Mouse (Mus musculus) retina, embryonic 14.5 days (tissue): ENCODE measurements around the gene Galntl6.
"Not testable (repeated sequence)": the region's sequence is repeated elsewhere in the genome, so short reads cannot be mapped to it uniquely, and the experiment has no call there.

Experiments used
- DNase-seq: peaks from one replicate; pipeline ENCODE4 v3.0.0-alpha.2; 2015; ENCODE audit warnings: low spot score

The Galntl6 gene

DNA sequence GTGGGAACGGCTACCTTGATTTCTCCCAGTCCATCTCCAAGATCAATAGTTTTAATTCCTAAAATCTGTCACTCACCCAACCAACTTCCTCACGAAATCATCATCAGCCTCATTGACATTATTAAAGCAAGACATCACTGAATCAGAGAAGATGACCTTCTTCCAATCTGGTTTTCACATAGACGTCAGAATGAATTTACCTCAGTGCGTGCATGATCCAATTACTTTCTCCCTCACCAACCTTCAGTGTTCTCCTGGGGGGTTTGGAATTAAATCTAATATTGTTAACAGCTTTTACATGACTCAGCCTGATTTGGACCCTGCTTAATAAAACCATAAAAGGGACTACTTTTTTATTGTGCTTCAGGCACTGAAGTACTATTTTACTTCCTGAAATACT, 307.7 kb downstream of the Galntl6 start:
- DNase-seq = peak; percentile 60

DNA sequence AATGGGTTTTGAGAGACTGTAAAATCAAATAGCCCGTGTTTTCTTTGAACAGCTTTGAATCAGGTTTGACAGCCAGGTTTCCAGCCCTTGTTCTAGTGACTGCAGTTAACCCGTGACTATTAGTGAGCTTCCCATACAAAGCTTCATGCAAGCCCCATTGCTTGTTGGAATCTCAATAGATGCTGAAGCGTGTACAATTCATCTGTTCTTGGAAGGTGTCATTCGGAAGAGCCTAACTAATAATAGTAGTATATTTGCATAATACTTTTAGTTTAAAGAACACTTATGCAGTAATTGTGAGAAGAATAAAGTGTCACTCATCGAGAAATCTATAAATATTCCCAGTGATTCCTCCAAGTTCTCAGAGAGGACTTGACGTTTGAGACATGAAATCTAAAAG, 314.6 kb downstream of the Galntl6 start:
- DNase-seq = no peak

DNA sequence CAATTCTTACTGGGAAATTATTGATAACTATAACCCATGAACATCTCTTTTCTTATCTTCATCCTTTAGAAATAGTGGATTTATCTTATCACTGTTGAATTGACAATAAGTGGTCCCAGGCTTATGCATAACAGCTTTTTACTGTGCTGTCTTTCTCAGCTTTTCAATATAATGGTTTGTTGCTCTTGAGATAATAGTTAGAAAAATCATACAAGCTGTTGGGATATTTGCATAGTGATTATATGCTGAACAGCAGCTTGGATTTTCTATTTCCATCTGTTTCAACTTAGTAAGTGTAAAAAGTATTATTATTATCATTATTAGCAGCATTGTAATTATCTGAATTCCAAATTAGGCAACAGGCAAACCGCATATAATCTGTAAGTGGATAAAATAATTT, 337.1 kb downstream of the Galntl6 start:
- no peak for DNase-seq

DNA sequence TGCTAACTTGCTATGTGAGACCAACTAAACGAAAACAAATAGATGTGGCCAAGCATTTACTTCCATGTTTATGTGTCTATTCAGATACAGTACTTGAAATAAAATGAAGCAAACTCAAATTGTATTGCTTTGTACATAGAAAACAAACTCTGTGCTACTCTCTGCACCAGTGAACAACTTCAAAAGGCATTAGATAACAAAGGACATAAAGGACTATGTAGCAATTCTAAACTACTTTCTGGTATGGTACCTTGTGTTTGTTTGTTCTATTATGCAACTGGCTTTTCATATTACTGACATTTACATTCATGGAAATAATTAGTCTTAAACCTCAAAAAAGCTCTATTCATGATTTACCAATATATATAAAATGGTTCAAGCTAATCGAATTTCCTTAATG, 344.4 kb downstream of the Galntl6 start:
- DNase-seq = peak; percentile 60

DNA sequence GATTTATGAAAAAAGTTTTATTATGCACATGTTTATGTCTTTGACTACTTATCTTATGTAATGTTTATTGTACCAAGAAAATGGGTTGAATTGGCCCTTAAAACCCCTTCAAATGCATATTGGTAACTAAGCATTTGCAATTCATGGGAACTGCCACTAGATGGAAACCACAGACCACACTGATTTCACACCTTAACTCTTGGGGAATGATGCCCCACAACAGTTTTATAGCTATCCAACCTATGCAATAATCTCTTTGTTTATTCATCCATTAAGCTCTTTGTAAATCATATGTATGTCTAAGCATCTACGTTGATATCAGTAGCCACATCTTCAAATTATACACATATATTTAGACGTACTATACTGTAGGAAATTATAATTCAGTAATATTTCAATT, 346.3 kb downstream of the Galntl6 start:
- peak; percentile 83 for DNase-seq

DNA sequence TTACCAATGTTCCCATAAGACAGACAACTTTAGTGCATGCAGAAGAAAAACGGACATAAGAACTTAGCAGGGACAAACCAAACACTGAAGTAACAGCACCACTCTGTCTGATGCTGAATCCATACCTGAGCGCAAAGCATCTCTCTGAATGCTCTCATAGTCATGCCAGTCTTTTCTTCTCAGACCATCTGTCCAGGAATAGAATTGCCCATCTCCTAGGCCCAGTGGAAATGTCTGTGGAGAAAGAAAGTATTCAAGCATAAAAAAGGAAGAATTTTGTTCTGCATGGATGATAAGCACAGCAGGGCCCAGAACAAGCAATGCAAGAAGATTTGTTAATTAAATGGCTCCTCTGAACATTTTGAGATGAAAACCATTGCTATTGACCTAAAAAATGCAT, 376.7 kb downstream of the Galntl6 start:
- peak; percentile 39 for DNase-seq

DNA sequence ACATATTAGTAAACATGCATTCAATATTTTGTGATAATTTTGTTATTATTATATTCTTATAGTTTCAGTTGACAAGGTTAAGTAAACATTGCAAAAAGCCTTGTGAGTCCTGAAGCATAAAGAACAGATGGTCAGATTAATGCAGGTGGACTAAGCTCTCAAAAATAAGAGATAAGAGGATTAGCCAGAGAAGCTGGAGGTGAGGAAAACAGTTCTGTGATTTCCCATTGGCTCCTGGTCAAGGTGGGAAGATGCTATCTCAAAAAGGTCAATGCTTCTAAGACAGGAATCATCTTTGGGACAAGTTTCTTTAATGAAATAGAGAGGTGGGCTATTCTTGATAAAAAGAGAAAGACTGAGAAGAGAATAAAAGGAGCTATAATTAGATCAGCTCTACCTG, 377.8 kb downstream of the Galntl6 start:
- DNase-seq = no peak

DNA sequence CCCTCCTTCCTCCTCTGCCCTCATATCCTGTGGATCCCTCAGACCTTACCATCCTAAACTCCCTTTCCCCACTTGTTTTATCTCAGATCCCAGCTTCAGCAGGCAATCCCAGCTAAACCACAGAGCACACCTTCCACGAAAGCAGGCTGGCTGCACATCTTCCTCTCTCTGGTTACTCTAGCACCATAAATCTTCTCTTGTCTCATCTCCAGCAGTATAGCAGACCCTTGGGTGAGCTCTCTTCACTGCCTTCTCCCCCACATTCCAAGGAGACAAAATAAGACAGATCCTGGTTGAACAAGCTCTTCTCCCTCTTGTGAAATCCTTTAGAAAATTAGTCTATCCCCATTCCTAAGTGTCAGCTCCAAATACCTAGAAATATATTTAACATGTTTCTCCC, 389.0 kb downstream of the Galntl6 start:
- DNase-seq = no peak

DNA sequence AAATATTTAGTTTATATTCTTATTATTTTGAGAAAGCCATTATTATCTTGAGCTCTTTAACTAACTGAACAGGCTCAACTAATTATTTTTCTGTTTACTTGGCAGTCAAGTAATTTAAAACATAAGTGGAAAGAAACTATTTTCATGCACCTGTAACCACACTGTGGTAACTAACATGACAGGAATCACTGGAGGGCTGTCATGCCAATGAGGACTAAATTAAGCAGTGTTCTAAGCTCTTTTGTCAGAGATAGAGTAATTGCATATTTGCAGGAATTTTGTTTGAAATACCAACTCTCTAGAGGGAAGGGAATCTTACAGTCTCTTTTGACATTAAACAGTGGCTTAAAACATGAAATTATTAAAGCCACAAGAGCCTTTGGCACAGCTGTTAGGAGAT, 390.5 kb downstream of the Galntl6 start:
- peak; percentile 28 for DNase-seq

DNA sequence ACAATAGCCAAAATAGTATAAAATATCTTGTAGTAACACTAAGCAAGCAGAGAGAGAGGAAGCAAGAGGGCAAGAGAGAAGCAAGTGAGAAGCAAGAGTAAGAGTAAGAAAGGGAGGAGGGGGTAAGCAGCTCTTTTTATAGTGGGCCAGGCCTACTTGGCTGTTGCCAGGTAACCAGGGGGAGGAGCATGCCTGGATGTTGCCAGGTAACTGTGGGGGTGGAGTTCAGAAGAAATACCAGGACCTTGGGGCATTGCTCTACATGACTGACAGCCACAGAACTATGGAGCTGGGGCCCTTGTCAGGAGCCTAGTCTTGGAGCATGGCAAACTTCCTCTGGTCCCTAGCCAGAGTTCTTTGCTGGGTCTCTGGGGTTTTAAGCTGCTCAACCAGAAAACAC, 401.9 kb downstream of the Galntl6 start:
- no peak for DNase-seq

DNA sequence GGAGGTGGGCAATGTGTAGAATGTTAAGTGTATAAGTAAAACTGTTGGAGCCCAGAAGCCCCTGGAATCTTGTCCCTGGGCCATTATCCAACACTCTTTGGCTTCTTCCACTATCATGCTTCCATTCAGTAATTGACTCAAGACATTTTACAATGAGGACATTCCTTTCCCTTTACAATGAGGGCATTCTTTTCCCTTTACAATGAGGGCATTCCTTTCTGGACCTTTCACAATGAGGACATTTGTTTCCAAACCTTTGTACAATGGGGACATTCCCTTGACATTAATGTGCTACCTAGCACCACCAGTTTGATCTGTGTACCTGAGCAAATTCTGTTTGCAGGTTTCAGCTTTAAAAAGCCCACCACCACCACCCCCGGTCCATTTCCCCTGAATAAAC, 403.4 kb downstream of the Galntl6 start:
- peak; percentile 58 for DNase-seq

DNA sequence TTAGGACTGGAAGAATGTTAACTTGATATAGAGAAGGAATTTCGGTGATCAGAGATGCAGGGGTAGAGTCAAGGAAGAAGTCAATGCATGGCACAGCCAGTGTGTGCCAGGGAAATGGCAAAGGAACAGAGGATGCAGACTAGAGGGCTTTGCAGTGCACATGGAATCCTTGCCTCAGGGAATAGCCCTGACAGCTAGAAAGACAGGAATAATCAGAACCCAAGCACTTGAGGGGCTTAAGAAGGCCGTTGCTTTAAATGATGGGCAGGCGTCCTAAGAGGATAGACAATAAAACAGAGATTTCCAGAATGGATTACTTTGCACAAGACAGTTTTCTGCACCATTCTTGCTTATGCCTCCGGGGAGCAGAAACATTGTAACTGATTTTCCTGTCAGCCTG, 425.3 kb downstream of the Galntl6 start:
- DNase-seq = no peak

DNA sequence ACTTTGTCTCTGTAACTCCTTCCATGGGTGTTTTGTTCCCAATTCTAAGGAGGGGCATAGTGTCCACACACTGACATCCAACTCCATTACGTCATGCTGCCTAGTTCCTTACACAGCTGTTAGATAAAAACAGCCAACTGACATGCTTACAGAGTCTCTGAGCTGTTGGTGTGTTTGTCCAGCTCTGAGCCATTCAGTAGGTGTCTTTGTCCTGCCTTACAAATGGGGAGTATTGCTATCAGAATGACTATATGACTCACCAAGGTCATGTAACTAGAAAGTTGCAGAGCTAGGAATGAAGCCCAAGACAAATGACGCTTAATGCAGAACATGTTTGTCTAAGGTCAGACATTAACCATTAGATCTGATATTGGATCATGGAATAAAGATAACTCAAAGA, 449.1 kb downstream of the Galntl6 start:
- DNase-seq = not testable (repeated sequence)

DNA sequence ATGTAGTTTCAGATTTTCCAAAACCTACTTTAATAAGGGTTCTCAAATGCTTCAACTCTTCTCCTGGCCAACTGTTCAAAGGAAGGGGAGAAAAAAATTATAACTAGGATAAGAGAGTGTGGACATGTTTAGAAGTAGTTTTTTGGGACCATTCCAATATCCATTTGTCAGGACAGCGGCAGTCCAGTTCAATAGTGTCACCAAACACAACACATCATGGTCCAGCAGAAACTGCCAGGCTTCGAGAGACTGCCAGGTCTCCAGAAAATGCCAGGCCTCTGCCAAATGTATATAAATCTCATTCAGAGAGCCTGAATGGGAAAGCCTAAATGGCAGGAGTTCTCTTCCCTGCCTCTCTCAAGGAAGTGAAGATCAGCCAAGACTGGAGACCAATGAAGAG, 469.7 kb downstream of the Galntl6 start:
- DNase-seq = no peak

DNA sequence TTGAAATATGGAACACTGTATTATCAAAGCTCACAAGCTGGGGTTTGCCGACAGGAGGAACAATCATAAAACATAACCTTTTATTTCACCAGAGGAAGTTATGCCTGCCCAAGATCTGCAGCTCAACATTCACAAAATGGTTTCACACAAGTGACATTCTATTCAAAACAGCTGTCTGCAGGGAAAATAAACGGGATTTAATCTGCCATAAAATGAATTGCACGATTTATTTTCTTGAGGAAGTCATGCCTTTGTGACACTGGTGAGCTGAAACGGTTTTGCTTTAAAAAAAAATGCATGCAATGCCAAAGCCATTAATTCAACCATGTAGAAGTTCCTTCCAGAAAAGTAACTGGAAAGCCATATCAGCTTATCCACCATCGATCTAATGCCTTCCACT, 494.0 kb downstream of the Galntl6 start:
- DNase-seq = peak; percentile 29

DNA sequence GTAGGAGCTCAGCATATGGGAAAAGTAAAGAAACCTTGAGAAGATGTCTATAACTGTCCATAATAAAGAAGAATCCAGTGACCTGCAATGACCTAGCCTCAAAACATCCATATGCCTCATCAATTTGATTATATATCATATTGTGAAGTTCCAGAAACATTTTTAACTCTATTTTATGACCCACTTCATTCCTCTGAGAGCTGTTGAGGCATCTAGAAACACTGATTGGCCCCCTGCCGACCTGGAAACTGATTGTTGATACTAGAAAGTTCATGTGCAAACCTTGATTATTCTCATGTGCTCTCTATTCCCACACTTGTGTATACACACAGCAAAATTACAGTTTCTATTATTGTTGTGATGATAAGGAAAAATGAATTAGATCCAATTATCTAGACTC, 494.9 kb downstream of the Galntl6 start:
- DNase-seq = peak; percentile 83

DNA sequence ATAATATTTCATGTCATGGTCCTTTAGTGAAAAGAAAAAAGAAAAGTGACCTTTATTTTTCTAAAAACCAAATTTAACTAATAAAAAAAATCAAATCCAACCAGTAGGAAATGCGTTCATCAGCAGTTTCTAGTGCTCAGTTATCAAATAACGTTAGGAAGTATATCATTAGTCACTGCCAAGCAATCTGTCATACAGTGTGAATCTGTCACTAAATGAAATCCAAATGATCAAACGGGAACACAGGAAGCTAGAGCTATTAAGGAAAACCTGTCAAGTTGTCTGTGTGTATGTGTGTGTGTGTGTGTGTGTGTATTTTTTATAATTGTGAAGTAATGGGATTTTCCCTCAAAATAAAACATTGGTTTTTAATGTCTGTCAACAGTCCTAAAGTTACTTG, 515.9 kb downstream of the Galntl6 start:
- no peak for DNase-seq

DNA sequence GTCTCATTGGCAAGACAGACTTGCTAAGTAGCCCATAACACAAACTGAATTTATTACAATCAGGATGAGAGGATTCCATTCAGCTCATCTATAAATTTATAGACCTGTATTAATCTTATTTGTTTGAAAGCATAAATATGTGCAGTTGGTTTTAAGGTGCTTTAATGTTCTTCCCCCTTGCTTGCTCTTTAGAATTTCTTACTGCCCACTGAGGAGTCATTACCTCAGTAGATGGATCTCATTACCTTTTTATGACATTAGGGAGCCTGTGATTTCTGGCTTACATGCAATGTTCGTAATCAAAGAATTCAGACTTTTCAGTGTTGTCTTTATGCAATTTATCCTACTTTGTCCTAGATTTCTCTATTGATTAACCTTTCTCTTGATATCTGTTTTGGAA, 516.6 kb downstream of the Galntl6 start:
- DNase-seq = no peak

DNA sequence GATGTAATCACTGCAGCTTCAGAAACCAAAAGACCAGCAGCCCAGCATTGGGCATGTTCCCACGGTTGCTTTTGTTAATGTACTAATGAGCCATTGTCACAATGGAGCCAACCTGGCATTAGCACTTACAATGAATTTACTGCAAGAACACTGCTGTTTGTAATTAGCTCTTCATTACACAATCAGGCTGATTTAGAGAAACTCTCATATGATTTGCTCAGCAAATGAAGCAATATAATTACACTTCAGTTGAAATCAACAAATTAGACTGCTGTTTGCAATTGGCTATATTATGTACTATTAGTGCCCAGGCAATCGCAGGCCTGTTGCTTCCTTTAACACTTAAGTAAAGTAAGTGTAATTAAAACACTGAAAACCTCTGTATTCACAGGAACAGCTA, 540.1 kb downstream of the Galntl6 start:
- DNase-seq = peak; percentile 74

DNA sequence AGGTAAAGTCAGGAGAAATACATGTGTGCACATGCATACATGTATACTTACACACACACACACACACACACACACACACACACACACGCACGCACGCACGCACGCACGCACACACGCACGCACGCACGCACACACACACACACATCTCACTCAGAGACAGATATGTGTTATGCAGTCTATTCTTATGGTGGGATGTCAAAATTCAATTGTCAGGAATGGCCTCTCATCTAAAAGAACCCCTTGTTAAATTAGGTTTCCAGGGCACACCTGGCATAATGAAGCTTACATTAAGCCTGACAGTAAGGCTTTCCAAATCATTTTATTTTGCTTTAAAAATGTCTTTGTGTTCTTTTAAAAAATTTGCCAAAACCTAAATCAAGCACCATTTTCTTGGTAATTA, 540.5 kb downstream of the Galntl6 start:
- no peak for DNase-seq

DNA sequence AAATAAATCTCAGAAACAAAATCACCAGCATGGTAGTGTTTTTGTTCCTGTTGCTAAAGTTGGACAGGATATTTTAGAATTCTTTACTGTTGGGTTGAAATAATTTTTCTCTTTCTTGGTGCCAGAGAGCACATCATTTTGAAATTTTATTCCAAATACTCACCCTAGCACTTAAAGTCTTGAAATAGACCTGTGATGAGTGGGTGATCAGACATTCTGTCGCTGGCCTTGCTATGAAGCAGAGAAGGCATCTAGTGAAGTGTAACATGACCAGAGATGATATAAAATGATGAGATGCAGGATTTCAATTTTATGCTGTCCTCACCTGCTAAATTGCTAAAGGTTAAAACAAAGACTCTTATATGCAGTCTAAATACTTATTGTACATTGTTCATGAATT, 581.3 kb downstream of the Galntl6 start:
- DNase-seq = no peak

DNA sequence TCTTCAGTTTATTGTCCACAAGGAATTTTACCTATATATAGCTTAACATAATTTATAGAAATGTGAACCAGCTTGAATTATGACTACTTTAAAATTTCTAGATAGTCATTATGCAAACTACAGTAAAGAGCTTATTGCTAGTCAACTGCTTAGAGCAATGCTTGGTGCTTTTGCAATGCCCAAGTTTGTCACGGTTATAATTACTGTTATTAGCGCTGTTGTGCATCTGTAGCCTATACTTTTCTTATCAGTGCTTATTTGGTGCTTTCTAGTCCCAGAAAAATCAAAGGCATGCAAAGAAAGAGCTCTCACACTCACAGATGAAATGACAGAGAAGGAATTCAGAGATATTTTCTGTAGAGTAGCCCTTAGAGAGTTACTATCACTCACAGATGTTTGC, 599.0 kb downstream of the Galntl6 start:
- no peak for DNase-seq

DNA sequence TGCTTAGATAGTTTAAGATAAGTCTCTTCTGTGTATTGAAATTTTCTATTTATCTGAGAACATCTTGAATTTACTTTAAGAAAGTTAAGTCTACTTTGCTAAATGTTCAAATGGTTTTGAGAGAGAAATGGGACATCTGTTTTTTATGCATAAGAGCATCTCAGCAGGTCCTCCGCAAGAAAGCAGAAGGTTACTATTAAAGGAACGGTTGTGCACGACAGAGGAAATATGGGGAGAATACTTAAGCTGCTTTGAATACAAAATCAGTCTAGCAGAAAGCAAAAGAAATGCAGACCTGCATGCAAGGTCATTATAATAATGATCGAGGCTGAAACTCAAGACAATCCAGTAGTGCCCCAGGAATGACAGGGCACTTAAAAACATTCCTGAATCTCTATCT, 621.0 kb downstream of the Galntl6 start:
- DNase-seq = peak; percentile 36

DNA sequence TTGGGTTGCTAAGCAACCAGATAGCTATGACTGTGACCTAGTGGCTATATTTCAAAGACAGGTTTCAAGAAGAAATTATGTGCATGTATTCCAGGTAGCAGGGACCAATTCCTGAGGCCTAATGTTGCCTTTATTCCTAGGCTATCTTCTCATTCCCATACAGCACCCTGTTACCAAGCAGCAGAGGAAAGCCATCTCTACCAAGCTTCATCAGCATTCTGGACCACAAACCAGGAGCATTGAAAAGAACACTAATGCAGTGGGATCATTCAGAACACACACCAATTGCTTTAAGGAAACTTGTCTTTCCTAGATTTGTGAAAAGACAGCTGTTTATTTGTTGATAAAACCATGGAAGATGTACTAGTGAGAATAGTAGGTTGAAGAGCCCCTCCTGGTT, 622.4 kb downstream of the Galntl6 start:
- no peak for DNase-seq

DNA sequence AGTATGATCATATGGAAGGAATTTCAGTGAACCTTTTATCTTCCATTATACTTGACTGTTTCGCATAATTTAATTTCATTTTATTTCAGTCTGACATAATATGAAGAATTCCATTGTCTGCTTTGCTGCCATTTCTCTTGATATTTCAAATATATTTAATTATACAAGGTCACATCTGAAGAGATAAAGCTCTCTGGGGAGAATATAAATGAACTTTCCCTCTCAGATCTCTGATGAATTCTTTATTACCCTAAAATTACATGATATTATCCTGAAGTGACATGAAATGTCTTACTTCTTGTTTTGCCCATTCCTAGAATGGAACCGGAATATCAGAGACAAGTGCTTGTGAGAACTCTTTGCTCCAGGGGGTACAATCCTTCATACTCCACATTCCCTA, 647.0 kb downstream of the Galntl6 start:
- no peak for DNase-seq
